Mouse (Mus musculus) cerebellum, postnatal 14 days (tissue): ENCODE measurements around the gene Mettl26.

Source experiments
- DNase-seq, 2 experiments: peaks; one replicate each; pipeline ENCODE4 v3.0.0; 2021; ENCODE audit warnings: mixed read lengths in 2 of 2

The Mettl26 gene

GRCm38 (mm10) chr17:25874721-25875170, at the start of gene Mettl26:
TSS of gene Mettl26 (plus strand) at chr17:25875074.
- DNase-seq: peak; percentile 97 to 98

- no peak for DNase-seq
Measured at GRCm38 (mm10) chr17:25825311-25825710, 49.6 kb upstream of the Mettl26 start.

- peak in 1 of 2 experiments; percentile 10 for DNase-seq
Measured at GRCm38 (mm10) chr17:25825984-25826570, 48.8 kb upstream of the Mettl26 start.

- DNase-seq: no peak
Measured at GRCm38 (mm10) chr17:25827011-25827410, 47.9 kb upstream of the Mettl26 start.

GRCm38 (mm10) chr17:25827546-25828222, 47.2 kb upstream of the Mettl26 start:
- no peak for DNase-seq

GRCm38 (mm10) chr17:25828223-25828594, 46.7 kb upstream of the Mettl26 start:
- no peak for DNase-seq

GRCm38 (mm10) chr17:25828712-25829557, 45.9 kb upstream of the Mettl26 start, which contains the start of gene Jmjd8:
TSS of gene Jmjd8 (plus strand) at chr17:25828867.
- DNase-seq: peak; percentile 83 to 87

GRCm38 (mm10) chr17:25829558-25830017, 45.3 kb upstream of the Mettl26 start:
- no peak for DNase-seq

GRCm38 (mm10) chr17:25830200-25830753, 44.6 kb upstream of the Mettl26 start:
- no peak for DNase-seq

- DNase-seq: no peak
Measured at GRCm38 (mm10) chr17:25830806-25831431, 44.0 kb upstream of the Mettl26 start.

GRCm38 (mm10) chr17:25831451-25832281, 43.2 kb upstream of the Mettl26 start:
- peak; percentile 67 to 77 for DNase-seq

- peak; percentile 99 to 100 for DNase-seq
Measured at GRCm38 (mm10) chr17:25832436-25833290, 42.2 kb upstream of the Mettl26 start.

GRCm38 (mm10) chr17:25833291-25833663, 41.6 kb upstream of the Mettl26 start, which contains the start of gene Stub1:
TSS of gene Stub1 (minus strand) at chr17:25833404.
- peak; percentile 92 to 94 for DNase-seq

GRCm38 (mm10) chr17:25833961-25834594, 40.8 kb upstream of the Mettl26 start:
- DNase-seq: no peak

- no peak for DNase-seq
Measured at GRCm38 (mm10) chr17:25834595-25835222, 40.2 kb upstream of the Mettl26 start.

- no peak for DNase-seq
Measured at GRCm38 (mm10) chr17:25835301-25835700, 39.6 kb upstream of the Mettl26 start.

GRCm38 (mm10) chr17:25835816-25836215, 39.1 kb upstream of the Mettl26 start:
- no peak for DNase-seq

- DNase-seq: peak in 1 of 2 experiments; percentile 61
Measured at GRCm38 (mm10) chr17:25836397-25837075, 38.3 kb upstream of the Mettl26 start.

- peak; percentile 91 for DNase-seq
Measured at GRCm38 (mm10) chr17:25837076-25837410, 37.8 kb upstream of the Mettl26 start, which contains the start of gene Rhbdl1. TSS of gene Rhbdl1 (minus strand) at chr17:25837295.
